8 mouse cellular contexts compared by ENCODE assay signal in genomic region chr8:94837662-94838574, GRCm38 (mm10). TPM values are rescaled to one million over a fixed set of nuclear protein-coding genes. Genes with fewer than 3 reads are reported as not detected.
DNase-seq lines count a peak whose midpoint lies in the region; ATAC-seq and TF ChIP-seq lines count a peak whose summit lies in the region.

TSS of gene Coq9 (plus strand) at chr8:94838321.
TSS of gene Ciapin1 (minus strand) at chr8:94838358.

- DNase-seq in forebrain, embryonic 14.5 days (ENCODE audit: low spot score): peak; percentile 98
- peak; percentile 95 to 96 for DNase-seq in heart, postnatal 14 days
- DNase-seq in layer of hippocampus, adult 11-12 months (ENCODE audit: low spot score): peak; percentile 96
- peak; percentile 95 to 97 for DNase-seq in lung, adult 18-20 months
- DNase-seq in testis, postnatal 14 days (ENCODE audit: low spot score): peak; percentile 96

- no peaks in the 10 kb centered on the region for H3K9me3 ChIP-seq in ES-Bruce4 (replicated peaks; ENCODE audit: control insufficient read depth, insufficient read depth, low read length, poor library complexity, severe bottlenecking)
- no peaks in the 10 kb centered on the region for H3K9me3 ChIP-seq in forebrain, embryonic 14.5 days (replicated peaks; ENCODE audit: control insufficient read depth, low read length)
- H3K9me3 ChIP-seq in neural tube, embryonic 15.5 days (replicated peaks): no peaks in the 10 kb centered on the region

- TF ChIP-seq EP300 in ES-Bruce4 (IDR thresholded peaks at IDR 0.05; ENCODE audit: insufficient read depth, low read depth, low read length): no peak

- TF ChIP-seq POLR2A in ES-Bruce4 (IDR thresholded peaks at IDR 0.05; ENCODE audit: insufficient read depth, low read length): peak; percentile 72

- H3K36me3 ChIP-seq in ES-Bruce4 (ENCODE audit: control insufficient read depth, insufficient read depth, low read length, poor library complexity, severe bottlenecking): peaks cover 5% of the 10 kb centered on the region; the same call in 1 of the 2 replicates
- no peaks in the 10 kb centered on the region for H3K36me3 ChIP-seq in forebrain, embryonic 14.5 days (ENCODE audit: control insufficient read depth, insufficient read depth, low read length)
- no peaks in the 10 kb centered on the region for H3K36me3 ChIP-seq in neural tube, embryonic 15.5 days

- TF ChIP-seq CTCF in ES-Bruce4 (IDR thresholded peaks at IDR 0.05; ENCODE audit: low read depth, low read length): no peak

- WGBS in forebrain, embryonic 14.5 days: under 1% methylated on average over 82 of the region's 82 CpGs
- under 1% methylated on average over 82 of the region's 82 CpGs for WGBS in neural tube, embryonic 15.5 days

- H3K4me2 ChIP-seq in forebrain, embryonic 14.5 days (ENCODE audit: low read length): peak within 1 kb of the TSS; percentile 81
- peak within 1 kb of the TSS; percentile 87 for H3K4me2 ChIP-seq in neural tube, embryonic 15.5 days

- intact Hi-C loops in heart, postnatal 14 days (cut with DNase I): no loop called here

- peak within 1 kb of the TSS; percentile 83 for H3K4me3 ChIP-seq in ES-Bruce4 (ENCODE audit: low read depth, low read length)
- peak within 1 kb of the TSS; percentile 87 for H3K4me3 ChIP-seq in forebrain, embryonic 14.5 days (ENCODE audit: low read depth, low read length)
- H3K4me3 ChIP-seq in neural tube, embryonic 15.5 days (replicated peaks): peak within 1 kb of the TSS; percentile 86

- peak within 1 kb of the TSS; percentile 15; the same call in 1 of the 2 replicates for H3K27ac ChIP-seq in ES-Bruce4 (ENCODE audit: insufficient read depth, low read length)
- peak within 1 kb of the TSS; percentile 72 for H3K27ac ChIP-seq in forebrain, embryonic 14.5 days (ENCODE audit: low read depth, low read length)
- H3K27ac ChIP-seq in neural tube, embryonic 15.5 days (replicated peaks): peak within 1 kb of the TSS; percentile 96

- H3K27me3 ChIP-seq in ES-Bruce4 (ENCODE audit: control insufficient read depth, insufficient read depth, low read length, poor library complexity, severe bottlenecking): no peaks in the 10 kb centered on the region
- no peaks in the 10 kb centered on the region for H3K27me3 ChIP-seq in forebrain, embryonic 14.5 days (replicated peaks; ENCODE audit: control insufficient read depth, insufficient read depth, low read length)
- no peaks in the 10 kb centered on the region for H3K27me3 ChIP-seq in neural tube, embryonic 15.5 days (replicated peaks)

- peak; percentile 96 for ATAC-seq in cerebellum, adult (ENCODE audit: insufficient number of reproducible peaks, low FRiP score, low TSS enrichment)
- ATAC-seq in forebrain, embryonic 14.5 days: peak; percentile 99
- peak; percentile 98 for ATAC-seq in neural tube, embryonic 15.5 days (ENCODE audit: low FRiP score)

- peak within 1 kb of the TSS; percentile 98 for H3K9ac ChIP-seq in ES-Bruce4 (ENCODE audit: low read depth, poor library complexity, severe bottlenecking)
- H3K9ac ChIP-seq in forebrain, embryonic 14.5 days (ENCODE audit: low read length): peak within 1 kb of the TSS; percentile 92
- H3K9ac ChIP-seq in neural tube, embryonic 15.5 days (replicated peaks): peak within 1 kb of the TSS; percentile 86

- no peaks in the 10 kb centered on the region for H3K4me1 ChIP-seq in ES-Bruce4 (ENCODE audit: control insufficient read depth, insufficient read depth, low read length)
- H3K4me1 ChIP-seq in forebrain, embryonic 14.5 days (ENCODE audit: control insufficient read depth, insufficient read depth, low read length): peaks cover 9% of the 10 kb centered on the region
- peaks cover 22% of the 10 kb centered on the region for H3K4me1 ChIP-seq in neural tube, embryonic 15.5 days

RNA-seq across cellular contexts. Expression of gene Coq9, which starts in this region (rescaled TPM):
- polyA plus RNA-seq in ES-Bruce4 (2011; ENCODE audit: insufficient read depth, insufficient read length, low read depth, missing spikeins): 36.0 and 47.5 TPM in 2 replicates
- polyA plus RNA-seq in forebrain, embryonic 14.5 days (2014; fragmentation: Nextera tagmentation; extraction: Ambion mirVana): 63.1 TPM in 2 replicates
- 100 to 1,000 TPM; 400 to 427 TPM for total RNA-seq in heart, postnatal 14 days (2021)
- polyA plus RNA-seq in neural tube, embryonic 15.5 days (2015; fragmentation: Nextera tagmentation; extraction: Ambion mirVana): 61.4 and 66.6 TPM in 2 replicates

RNA-seq across cellular contexts. Expression of gene Ciapin1, which starts in this region (rescaled TPM):
- polyA plus RNA-seq in ES-Bruce4 (2011; ENCODE audit: insufficient read depth, insufficient read length, low read depth, missing spikeins): 65.2 and 75.8 TPM in 2 replicates
- 124 and 147 TPM in 2 replicates for polyA plus RNA-seq in forebrain, embryonic 14.5 days (2014; fragmentation: Nextera tagmentation; extraction: Ambion mirVana)
- 10 to 100 TPM; 76.8 to 92.4 TPM for total RNA-seq in heart, postnatal 14 days (2021)
- 177 and 195 TPM in 2 replicates for polyA plus RNA-seq in neural tube, embryonic 15.5 days (2015; fragmentation: Nextera tagmentation; extraction: Ambion mirVana)

Comparison
In these comparisons a context has a peak if more than half of its experiments do, and no peak if none do; other contexts are left out.
1. Peak in every context shown above with its lines: DNase-seq, ATAC-seq, H3K4me3 ChIP-seq and H3K27ac ChIP-seq.
2. H3K27ac ChIP-seq: peak in every context shown above with its lines; median percentile 96 in neural tube, embryonic 15.5 days; 72 in forebrain, embryonic 14.5 days; 15 in ES-Bruce4.